Mouse (Mus musculus): ENCODE measurements around the gene Prickle1.

The Prickle1 gene

GRCm38 (mm10) chr15:93595746-93596145, at the start of gene Prickle1:
TSS of gene Prickle1 (minus strand) at chr15:93595891.
- in situ Hi-C loops (cut with MboI, MseI): loop anchor here (5.0 to 10.0 kb wide), 2 partner anchors 617 to 1679 kb away; no protein-coding TSS in a partner anchor

- in situ Hi-C loops (cut with MboI, MseI): no loop called here
These were observed 44.5 kb upstream of the Prickle1 start for GRCm38 (mm10) chr15:93640221-93640620.

GRCm38 (mm10) chr15:93636976-93637375, 41.3 kb upstream of the Prickle1 start:
- in situ Hi-C loops (cut with MboI, MseI): no loop called here

- in situ Hi-C loops (cut with MboI, MseI): no loop called here
These were observed 39.9 kb upstream of the Prickle1 start for GRCm38 (mm10) chr15:93635603-93636002.

GRCm38 (mm10) chr15:93634536-93634935, 38.8 kb upstream of the Prickle1 start:
- in situ Hi-C loops (cut with MboI, MseI): no loop called here

- in situ Hi-C loops (cut with MboI, MseI): no loop called here
These were observed 34.4 kb upstream of the Prickle1 start for GRCm38 (mm10) chr15:93630001-93630541.

GRCm38 (mm10) chr15:93629201-93629600, 33.5 kb upstream of the Prickle1 start:
- in situ Hi-C loops (cut with MboI, MseI): no loop called here

- in situ Hi-C loops (cut with MboI, MseI): no loop called here
These were observed 32.4 kb upstream of the Prickle1 start for GRCm38 (mm10) chr15:93627836-93628797.

GRCm38 (mm10) chr15:93619551-93619950, 23.9 kb upstream of the Prickle1 start:
- in situ Hi-C loops (cut with MboI, MseI): no loop called here

- in situ Hi-C loops (cut with MboI, MseI): no loop called here
These were observed 22.9 kb upstream of the Prickle1 start for GRCm38 (mm10) chr15:93618442-93619150.

- in situ Hi-C loops (cut with MboI, MseI): no loop called here
These were observed 20.6 kb upstream of the Prickle1 start for GRCm38 (mm10) chr15:93616277-93616676.

GRCm38 (mm10) chr15:93615031-93615430, 19.3 kb upstream of the Prickle1 start:
- in situ Hi-C loops (cut with MboI, MseI): no loop called here

GRCm38 (mm10) chr15:93613606-93614005, 17.9 kb upstream of the Prickle1 start:
- in situ Hi-C loops (cut with MboI, MseI): no loop called here

GRCm38 (mm10) chr15:93611536-93612300, 16.0 kb upstream of the Prickle1 start:
- in situ Hi-C loops (cut with MboI, MseI): no loop called here

GRCm38 (mm10) chr15:93610721-93611201, 15.1 kb upstream of the Prickle1 start:
- in situ Hi-C loops (cut with MboI, MseI): no loop called here

- in situ Hi-C loops (cut with MboI, MseI): no loop called here
These were observed 14.6 kb upstream of the Prickle1 start for GRCm38 (mm10) chr15:93610288-93610687.

- in situ Hi-C loops (cut with MboI, MseI): loop anchor here (5.0 to 10.0 kb wide), 2 partner anchors 104 to 632 kb away; no protein-coding TSS in a partner anchor
These were observed 7.2 kb upstream of the Prickle1 start for GRCm38 (mm10) chr15:93602850-93603249.

GRCm38 (mm10) chr15:93601461-93602015, 5.8 kb upstream of the Prickle1 start:
- in situ Hi-C loops (cut with MboI, MseI): loop anchor here (5.0 to 10.0 kb wide), 2 partner anchors 106 to 633 kb away; no protein-coding TSS in a partner anchor

GRCm38 (mm10) chr15:93596991-93597390, 1.3 kb upstream of the Prickle1 start:
- in situ Hi-C loops (cut with MboI, MseI): loop anchor here (5.0 to 10.0 kb wide), 2 partner anchors 615 to 1678 kb away; no protein-coding TSS in a partner anchor

GRCm38 (mm10) chr15:93596285-93596684, 594 bp upstream of the Prickle1 start:
- in situ Hi-C loops (cut with MboI, MseI): loop anchor here (5.0 to 10.0 kb wide), 2 partner anchors 616 to 1679 kb away; no protein-coding TSS in a partner anchor
